Mouse (Mus musculus): ENCODE measurements around the gene Sst. TPM values are rescaled to one million over a fixed set of nuclear protein-coding genes. Genes with fewer than 3 reads are reported as not detected.

Gene Sst
- total and polyA plus RNA-seq, 3 experiments, result not detected

- H3K9ac ChIP-seq (ENCODE audit: control insufficient read depth, low read depth, low read length, poor library complexity, severe bottlenecking), result no peak overlapping the region
- H3K27ac ChIP-seq (ENCODE audit: control insufficient read depth, low read depth, low read length), result no peak overlapping the region
- no peaks in the 10 kb centered on the region for H3K4me1 ChIP-seq (ENCODE audit: control insufficient read depth in 1 of 2, insufficient read depth in 2 of 2, low read length in 2 of 2)
- no peaks in the 10 kb centered on the region for H3K27me3 ChIP-seq (ENCODE audit: control insufficient read depth in 1 of 2, insufficient read depth in 2 of 2, low read length in 2 of 2)
- H3K4me3 ChIP-seq (ENCODE audit: control insufficient read depth in 1 of 2, insufficient read depth in 1 of 2, low read depth in 2 of 2, low read length in 2 of 2), result no peak overlapping the region
- no peak for TF ChIP-seq ETS1 (IDR thresholded peaks at IDR 0.05; ENCODE audit: low read depth, low read length)
- TF ChIP-seq ZMIZ1 (IDR thresholded peaks at IDR 0.05; ENCODE audit: low read depth, low read length), result no peak
- no peak for TF ChIP-seq MAZ (IDR thresholded peaks at IDR 0.05; ENCODE audit: low read depth, low read length)
- no peak for TF ChIP-seq E2F4 (IDR thresholded peaks at IDR 0.05; ENCODE audit: borderline replicate concordance, low read depth, low read length)
- TF ChIP-seq ZNF384 (IDR thresholded peaks at IDR 0.05; ENCODE audit: low read depth, low read length), result no peak
- no peak for TF ChIP-seq BHLHE40 (IDR thresholded peaks at IDR 0.05; ENCODE audit: borderline replicate concordance, low read depth, low read length)
- TF ChIP-seq JUND (IDR thresholded peaks at IDR 0.05; ENCODE audit: low read depth, low read length), result no peak
- TF ChIP-seq TCF12 (IDR thresholded peaks at IDR 0.05; ENCODE audit: low read depth, low read length), result no peak
- no peak for TF ChIP-seq NRF1 (IDR thresholded peaks at IDR 0.05; ENCODE audit: insufficient read depth, low read depth, low read length, poor library complexity, severe bottlenecking)
- no peak for TF ChIP-seq NELFE (IDR thresholded peaks at IDR 0.05; ENCODE audit: low read depth, low read length)
- no peak for TF ChIP-seq MAFK (IDR thresholded peaks at IDR 0.05; ENCODE audit: borderline replicate concordance, low read depth, low read length)
- TF ChIP-seq POLR2AphosphoS2 (IDR thresholded peaks at IDR 0.05; ENCODE audit: low read length), result no peak
- no peak for TF ChIP-seq CHD2 (IDR thresholded peaks at IDR 0.05; ENCODE audit: low read length)
- TF ChIP-seq MEF2A (IDR thresholded peaks at IDR 0.05; ENCODE audit: extremely low read depth, insufficient replicate concordance, low read depth, low read length, poor library complexity, severe bottlenecking), result no peak
- TF ChIP-seq SMC3 (IDR thresholded peaks at IDR 0.05; ENCODE audit: low read depth, low read length), result no peak
- TF ChIP-seq MAX (IDR thresholded peaks at IDR 0.05; ENCODE audit: low read length), result no peak
- TF ChIP-seq MXI1 (IDR thresholded peaks at IDR 0.05; ENCODE audit: low read depth, low read length), result no peak
- H3K9me3 ChIP-seq (replicated peaks; ENCODE audit: insufficient read depth, low read length), result no peaks in the 10 kb centered on the region
- no peaks in the 10 kb centered on the region for H3K36me3 ChIP-seq (ENCODE audit: control insufficient read depth in 1 of 2, insufficient read depth in 2 of 2, low read length in 2 of 2)
- DNase-seq (ENCODE audit: low read depth, low spot score), result no peak
- H3K79me2 ChIP-seq (ENCODE audit: control insufficient read depth, insufficient read depth, low read length, poor library complexity), result no peaks in the 10 kb centered on the region
Observed at GRCm38 (mm10) chr16:23844622-23845021, 46.1 kb downstream of the Sst start.

GRCm38 (mm10) chr16:23842609-23843008 is 48.1 kb downstream of the Sst start:
- no peak overlapping the region for H3K4me3 ChIP-seq (ENCODE audit: control insufficient read depth in 1 of 2, insufficient read depth in 1 of 2, low read depth in 2 of 2, low read length in 2 of 2)
- H3K27me3 ChIP-seq (ENCODE audit: control insufficient read depth in 1 of 2, insufficient read depth in 2 of 2, low read length in 2 of 2), result no peaks in the 10 kb centered on the region
- H3K9me3 ChIP-seq (replicated peaks; ENCODE audit: insufficient read depth, low read length), result no peaks in the 10 kb centered on the region
- DNase-seq (ENCODE audit: low read depth, low spot score), result no peak
- no peaks in the 10 kb centered on the region for H3K4me1 ChIP-seq (ENCODE audit: control insufficient read depth in 1 of 2, insufficient read depth in 2 of 2, low read length in 2 of 2)
- no peak overlapping the region for H3K27ac ChIP-seq (ENCODE audit: control insufficient read depth, low read depth, low read length)
- H3K79me2 ChIP-seq (ENCODE audit: control insufficient read depth, insufficient read depth, low read length, poor library complexity), result no peaks in the 10 kb centered on the region
- H3K36me3 ChIP-seq (ENCODE audit: control insufficient read depth in 1 of 2, insufficient read depth in 2 of 2, low read length in 2 of 2), result no peaks in the 10 kb centered on the region
- H3K9ac ChIP-seq (ENCODE audit: control insufficient read depth, low read depth, low read length, poor library complexity, severe bottlenecking), result no peak overlapping the region
- no peak for TF ChIP-seq CTCF (IDR thresholded peaks at IDR 0.05 in 2 of 3, conservative IDR thresholded peaks at IDR 0.05 in 1 of 3; ENCODE audit: control insufficient read depth in 1 of 3, insufficient read depth in 1 of 3, low read depth in 2 of 3, low read length in 3 of 3, poor library complexity in 1 of 3, severe bottlenecking in 1 of 3)
- TF ChIP-seq CHD1 (IDR thresholded peaks at IDR 0.05; ENCODE audit: low read depth, low read length), result no peak
- no peak for TF ChIP-seq ELF1 (IDR thresholded peaks at IDR 0.05; ENCODE audit: low read depth, low read length)
- TF ChIP-seq POLR2AphosphoS2 (IDR thresholded peaks at IDR 0.05; ENCODE audit: low read length), result no peak
- no peak for TF ChIP-seq CHD2 (IDR thresholded peaks at IDR 0.05; ENCODE audit: low read length)
- no peak for TF ChIP-seq POLR2A (IDR thresholded peaks at IDR 0.05; ENCODE audit: control insufficient read depth in 1 of 2, insufficient read depth in 1 of 2, low read depth in 1 of 2, low read length in 2 of 2, poor library complexity in 1 of 2)
- TF ChIP-seq NELFE (IDR thresholded peaks at IDR 0.05; ENCODE audit: low read depth, low read length), result no peak
- TF ChIP-seq BHLHE40 (IDR thresholded peaks at IDR 0.05; ENCODE audit: borderline replicate concordance, low read depth, low read length), result no peak

Other genes starting within 250 kb of the Sst start
- gene Rtp2, start 41.4 kb upstream of the Sst start, total RNA-seq (2012; rRNA removed), result not detected in 2 replicates
- gene Rtp2, start 41.4 kb upstream of the Sst start, polyA plus RNA-seq (2012; ENCODE audit: insufficient read depth in 1 of 2, insufficient read length in 2 of 2, low read depth in 1 of 2, low replicate concordance in 2 of 2, missing spikeins in 1 of 2), result not detected
- not detected in 2 replicates for gene Gm37419, start 97.5 kb upstream of the Sst start, total RNA-seq (2012; rRNA removed)
- gene Gm37419, start 97.5 kb upstream of the Sst start, polyA plus RNA-seq (2012; ENCODE audit: insufficient read depth in 1 of 2, insufficient read length in 2 of 2, low read depth in 1 of 2, low replicate concordance in 2 of 2, missing spikeins in 1 of 2), result not detected
- gene Bcl6, start 97.9 kb upstream of the Sst start, total RNA-seq (2012; rRNA removed), result not detected in 2 replicates
- not detected for gene Bcl6, start 97.9 kb upstream of the Sst start, polyA plus RNA-seq (2012; ENCODE audit: insufficient read depth in 1 of 2, insufficient read length in 2 of 2, low read depth in 1 of 2, low replicate concordance in 2 of 2, missing spikeins in 1 of 2)